Mouse (Mus musculus): ENCODE results near the gene Gpx4. TPM values are rescaled to one million over a fixed set of nuclear protein-coding genes. Genes with fewer than 3 reads are reported as not detected.

Gene Gpx4
- polyA plus RNA-seq, 1 experiment from 2014 or later, result 603 TPM

- H3K4me2 ChIP-seq, result no peak overlapping the region
- WGBS (ENCODE audit: insufficient replicate concordance), result 67% methylated on average over 5 of the region's 5 CpGs
- no peaks in the 10 kb centered on the region for H3K27me3 ChIP-seq
- no peaks in the 10 kb centered on the region for H3K9me3 ChIP-seq (replicated peaks)
- no peak for ATAC-seq (ENCODE audit: insufficient read depth)
- peak overlapping the region; percentile 42 for H3K27ac ChIP-seq (replicated peaks)
- H3K9ac ChIP-seq, result no peak overlapping the region
- H3K4me1 ChIP-seq (replicated peaks), result peaks cover 73% of the 10 kb centered on the region
- H3K4me3 ChIP-seq (replicated peaks), result no peak overlapping the region
- H3K36me3 ChIP-seq (replicated peaks), result peaks cover 51% of the 10 kb centered on the region
These were observed 23.2 kb upstream of the Gpx4 start for GRCm38 (mm10) chr10:80023758-80024157.

GRCm38 (mm10) chr10:80024229-80025043, 22.5 kb upstream of the Gpx4 start:
- Histone ChIP-seq H3K9me3 (replicated peaks) (no peaks in the 10 kb centered on the region), H3K27me3 (no peaks in the 10 kb centered on the region), H3K9ac (no peak overlapping the region), H3K27ac (replicated peaks) (peak overlapping the region; percentile 42), H3K4me3 (replicated peaks) (no peak overlapping the region), H3K4me1 (replicated peaks) (peaks cover 70% of the 10 kb centered on the region), H3K4me2 (no peak overlapping the region), H3K36me3 (replicated peaks) (peaks cover 57% of the 10 kb centered on the region)
- 68% methylated on average over 15 of the region's 15 CpGs for WGBS (ENCODE audit: insufficient replicate concordance)
- no peak for ATAC-seq (ENCODE audit: insufficient read depth)

- Histone ChIP-seq H3K36me3 (replicated peaks) (peaks cover 60% of the 10 kb centered on the region), H3K27ac (replicated peaks) (peak overlapping the region; percentile 42; the same call in 1 of the 2 replicates), H3K4me3 (replicated peaks) (no peak overlapping the region), H3K4me2 (no peak overlapping the region), H3K4me1 (replicated peaks) (peaks cover 65% of the 10 kb centered on the region), H3K9me3 (replicated peaks) (no peaks in the 10 kb centered on the region), H3K9ac (no peak overlapping the region), H3K27me3 (no peaks in the 10 kb centered on the region)
- ATAC-seq (ENCODE audit: insufficient read depth), result no peak
- WGBS (ENCODE audit: insufficient replicate concordance), result 43% methylated on average over 4 of the region's 4 CpGs
These were observed 22.0 kb upstream of the Gpx4 start for GRCm38 (mm10) chr10:80025044-80025347.

DNA sequence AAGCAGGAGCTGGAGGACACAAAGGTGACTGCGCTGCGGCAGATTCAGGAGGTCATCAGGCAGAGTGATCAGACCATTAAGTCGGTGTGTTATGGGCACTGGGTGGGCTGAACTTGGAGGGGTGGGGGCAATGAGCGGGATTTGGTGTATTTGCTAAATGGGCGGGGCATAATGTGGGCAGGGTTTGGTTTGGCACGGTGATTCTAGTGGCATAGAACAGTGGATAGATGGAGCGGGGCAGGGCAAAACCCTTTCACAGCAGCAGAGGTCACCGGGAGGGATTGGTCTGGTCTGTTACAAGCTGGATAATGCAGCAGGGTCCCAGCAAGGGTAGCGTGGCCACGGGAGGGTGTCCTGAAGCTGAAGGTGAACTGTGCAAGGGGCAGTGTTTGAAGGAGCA, 21.5 kb upstream of the Gpx4 start:
- Histone ChIP-seq H3K36me3 (replicated peaks) (peaks cover 64% of the 10 kb centered on the region), H3K9ac (no peak overlapping the region), H3K4me2 (no peak overlapping the region), H3K4me1 (replicated peaks) (peaks cover 61% of the 10 kb centered on the region), H3K9me3 (replicated peaks) (no peaks in the 10 kb centered on the region), H3K27me3 (no peaks in the 10 kb centered on the region), H3K4me3 (replicated peaks) (no peak overlapping the region), H3K27ac (replicated peaks) (no peak overlapping the region)
- ATAC-seq (ENCODE audit: insufficient read depth), result no peak
- 72% methylated on average over 10 of the region's 10 CpGs for WGBS (ENCODE audit: insufficient replicate concordance)

- H3K9ac ChIP-seq, result no peak overlapping the region
- H3K9me3 ChIP-seq (replicated peaks), result no peaks in the 10 kb centered on the region
- H3K27me3 ChIP-seq, result no peaks in the 10 kb centered on the region
- H3K27ac ChIP-seq (replicated peaks), result no peak overlapping the region
- peaks cover 58% of the 10 kb centered on the region for H3K4me1 ChIP-seq (replicated peaks)
- H3K4me3 ChIP-seq (replicated peaks), result no peak overlapping the region
- H3K36me3 ChIP-seq (replicated peaks), result peaks cover 65% of the 10 kb centered on the region
- no peak overlapping the region for H3K4me2 ChIP-seq
- 58% methylated on average over 12 of the region's 12 CpGs for WGBS (ENCODE audit: insufficient replicate concordance)
- ATAC-seq (ENCODE audit: insufficient read depth), result no peak
These were observed 21.1 kb upstream of the Gpx4 start for GRCm38 (mm10) chr10:80025889-80026288.

- H3K4me3 ChIP-seq (replicated peaks), result no peak overlapping the region
- WGBS (ENCODE audit: insufficient replicate concordance), result 62% methylated on average over 20 of the region's 20 CpGs
- H3K36me3 ChIP-seq (replicated peaks), result peaks cover 55% of the 10 kb centered on the region
- no peaks in the 10 kb centered on the region for H3K9me3 ChIP-seq (replicated peaks)
- H3K4me1 ChIP-seq (replicated peaks), result peaks cover 65% of the 10 kb centered on the region
- H3K4me2 ChIP-seq, result no peak overlapping the region
- no peak overlapping the region for H3K9ac ChIP-seq
- no peak overlapping the region for H3K27ac ChIP-seq (replicated peaks)
- no peaks in the 10 kb centered on the region for H3K27me3 ChIP-seq
- no peak for ATAC-seq (ENCODE audit: insufficient read depth)
These were observed 19.1 kb upstream of the Gpx4 start for GRCm38 (mm10) chr10:80027681-80028520.

DNA sequence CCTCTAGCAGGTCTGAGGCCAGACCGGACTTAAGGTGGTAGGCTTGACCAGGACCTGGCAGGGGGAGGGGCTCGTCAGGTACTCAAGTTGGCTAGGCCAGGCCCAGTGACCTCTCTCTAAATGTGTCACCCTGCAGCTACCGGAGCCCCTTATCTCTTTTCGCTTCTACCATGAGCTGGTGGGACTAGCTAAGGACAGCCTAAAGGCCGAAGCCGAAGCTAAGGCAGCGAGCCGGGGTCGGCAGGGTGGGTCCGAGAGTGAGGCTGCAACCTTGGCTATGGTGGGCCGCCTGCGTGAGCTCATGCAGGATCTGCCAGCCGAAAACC, 18.5 kb upstream of the Gpx4 start:
- H3K27ac ChIP-seq (replicated peaks), result no peak overlapping the region
- H3K4me1 ChIP-seq (replicated peaks), result peaks cover 67% of the 10 kb centered on the region
- no peak overlapping the region for H3K9ac ChIP-seq
- ATAC-seq (ENCODE audit: insufficient read depth), result no peak
- peaks cover 53% of the 10 kb centered on the region for H3K36me3 ChIP-seq (replicated peaks)
- H3K27me3 ChIP-seq, result no peaks in the 10 kb centered on the region
- WGBS (ENCODE audit: insufficient replicate concordance), result 87% methylated on average over 13 of the region's 13 CpGs
- no peaks in the 10 kb centered on the region for H3K9me3 ChIP-seq (replicated peaks)
- no peak overlapping the region for H3K4me3 ChIP-seq (replicated peaks)
- no peak overlapping the region for H3K4me2 ChIP-seq

DNA sequence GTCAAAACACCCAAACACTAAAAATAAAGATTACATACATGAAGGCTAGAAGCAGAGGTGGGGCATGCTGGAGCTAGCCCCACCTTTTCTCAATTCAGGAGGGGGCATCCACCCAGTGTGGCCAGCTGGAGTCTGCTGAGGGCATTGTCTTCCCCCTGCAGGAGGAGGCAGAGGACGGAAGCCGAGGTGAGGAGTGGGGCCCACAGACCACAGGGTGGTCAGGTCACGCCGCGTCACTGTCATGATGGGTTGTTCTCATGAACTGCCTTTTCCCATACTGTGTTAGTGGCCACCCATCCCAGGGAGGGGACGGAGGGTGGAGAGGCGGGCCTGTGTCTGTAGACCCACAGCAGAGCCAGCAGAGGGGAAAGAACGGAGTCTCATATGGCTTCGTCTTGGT, 16.8 kb upstream of the Gpx4 start:
- Histone ChIP-seq H3K9ac (no peak overlapping the region), H3K36me3 (replicated peaks) (peaks cover 59% of the 10 kb centered on the region)

DNA sequence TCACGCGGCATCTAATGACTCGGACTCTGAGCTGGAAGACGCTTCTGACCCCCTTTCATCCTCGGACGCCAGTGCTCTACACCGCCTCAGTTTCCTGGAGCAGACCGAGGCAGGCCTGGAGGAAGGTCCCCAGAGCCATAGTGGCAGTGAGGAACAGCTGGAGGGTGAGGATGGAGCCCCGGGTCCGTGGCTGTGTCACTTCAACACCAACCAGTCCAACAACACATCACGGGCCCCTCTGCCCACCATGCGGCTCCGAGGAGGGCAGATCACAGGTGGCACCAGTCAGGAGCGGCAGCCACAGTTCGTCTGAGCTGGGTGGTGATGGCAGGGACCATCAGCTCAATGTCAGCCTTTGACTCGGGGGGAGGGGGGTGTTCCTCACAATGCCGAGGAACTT, 16.2 kb upstream of the Gpx4 start:
- ATAC-seq (ENCODE audit: insufficient read depth), result no peak
- H3K27me3 ChIP-seq, result no peaks in the 10 kb centered on the region
- peaks cover 64% of the 10 kb centered on the region for H3K36me3 ChIP-seq (replicated peaks)
- H3K9me3 ChIP-seq (replicated peaks), result no peaks in the 10 kb centered on the region
- peaks cover 58% of the 10 kb centered on the region for H3K4me1 ChIP-seq (replicated peaks)
- H3K4me2 ChIP-seq, result no peak overlapping the region
- 78% methylated on average over 17 of the region's 17 CpGs for WGBS (ENCODE audit: insufficient replicate concordance)
- no peak overlapping the region for H3K4me3 ChIP-seq (replicated peaks)
- no peak overlapping the region for H3K9ac ChIP-seq
- H3K27ac ChIP-seq (replicated peaks), result no peak overlapping the region

More for the DNA sequence above, 16.8 kb upstream of the Gpx4 start:
- H3K4me1 ChIP-seq (replicated peaks), result peaks cover 63% of the 10 kb centered on the region
- WGBS (ENCODE audit: insufficient replicate concordance), result 70% methylated on average over 9 of the region's 9 CpGs
- no peak overlapping the region for H3K27ac ChIP-seq (replicated peaks)
- no peak overlapping the region for H3K4me2 ChIP-seq
- H3K27me3 ChIP-seq, result no peaks in the 10 kb centered on the region
- H3K9me3 ChIP-seq (replicated peaks), result no peaks in the 10 kb centered on the region
- H3K4me3 ChIP-seq (replicated peaks), result no peak overlapping the region
- no peak for ATAC-seq (ENCODE audit: insufficient read depth)

DNA sequence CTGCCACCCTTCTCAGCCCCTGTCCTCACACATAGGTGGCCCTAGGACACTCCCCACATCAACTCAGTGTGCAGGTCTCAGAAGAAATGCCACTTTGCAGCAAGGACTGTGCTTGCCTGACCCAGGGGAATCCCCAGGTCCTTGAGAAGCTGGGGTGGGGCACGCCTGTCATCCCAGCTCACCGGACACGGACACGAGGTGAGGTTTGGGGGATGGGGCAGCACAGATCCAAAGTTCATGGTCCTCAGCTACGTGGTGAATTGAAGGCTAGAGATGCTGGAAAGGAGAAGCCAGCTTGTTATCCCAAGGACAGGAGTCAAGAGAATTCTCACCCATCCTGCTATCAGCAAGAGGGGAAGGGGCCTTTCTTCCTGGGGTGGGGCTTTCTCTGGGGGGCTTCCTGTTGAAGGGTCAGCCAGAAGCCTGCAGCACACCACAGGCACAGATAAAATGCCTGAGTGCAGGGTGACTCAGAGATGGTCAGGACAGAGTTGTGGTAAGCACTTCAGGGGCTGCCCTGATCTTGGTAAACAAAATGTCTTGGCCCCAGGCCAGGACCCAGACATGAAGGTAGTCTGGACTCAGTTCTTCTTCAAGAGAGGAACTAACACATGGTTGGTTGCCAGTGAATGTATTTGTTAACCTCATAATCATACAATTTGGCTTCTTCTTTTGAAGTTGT, 14.0 kb upstream of the Gpx4 start:
- H3K27ac ChIP-seq (replicated peaks), result peak overlapping the region; percentile 55
- peaks cover 48% of the 10 kb centered on the region for H3K4me1 ChIP-seq (replicated peaks)
- H3K4me2 ChIP-seq, result no peak overlapping the region
- peaks cover 66% of the 10 kb centered on the region for H3K36me3 ChIP-seq (replicated peaks)
- 9% methylated on average over 5 of the region's 5 CpGs for WGBS (ENCODE audit: insufficient replicate concordance)
- ATAC-seq (ENCODE audit: insufficient read depth), result peak; percentile 57
- H3K27me3 ChIP-seq, result no peaks in the 10 kb centered on the region
- H3K9ac ChIP-seq, result no peak overlapping the region
- no peaks in the 10 kb centered on the region for H3K9me3 ChIP-seq (replicated peaks)
- H3K4me3 ChIP-seq (replicated peaks), result no peak overlapping the region

All from liver, embryonic 15.5 days (tissue).